ENCODE assay signal across 8 mouse cellular contexts in the genomic region with DNA sequence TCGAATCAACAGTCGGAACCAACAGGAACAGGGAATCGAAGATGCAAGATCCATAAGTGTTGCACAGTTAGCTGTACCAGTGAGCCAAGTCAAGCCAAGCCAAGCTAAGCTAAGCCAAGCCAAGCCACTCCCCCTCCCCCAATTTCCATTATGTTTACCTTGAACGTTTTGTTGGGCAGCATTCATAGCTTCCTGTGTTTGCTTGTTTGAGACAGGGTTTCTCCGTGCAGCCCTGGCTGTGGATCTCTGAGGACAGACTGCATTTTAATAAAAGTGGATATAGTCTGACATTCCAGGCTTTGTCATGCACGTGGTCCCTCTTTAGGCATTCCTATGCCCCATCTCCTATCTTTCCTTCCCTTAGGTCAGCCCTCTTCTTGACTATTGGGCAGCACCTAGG. TPM values are rescaled to one million over a fixed set of nuclear protein-coding genes. Genes with fewer than 3 reads are reported as not detected.
DNase-seq lines count a peak whose midpoint lies in the region; ATAC-seq and TF ChIP-seq lines count a peak whose summit lies in the region.

No protein-coding gene starts in this region.

- DNase-seq in kidney, adult 2 months: no peak
- DNase-seq in kidney, postnatal 10 days: no peak
- peak; percentile 57 for DNase-seq in NIH3T3 (ENCODE audit: low read depth)
- peak; percentile 20 for DNase-seq in forebrain, postnatal 0 days
- DNase-seq in adrenal gland, postnatal 14 days: no peak
- no peak for DNase-seq in kidney, adult 11 months

- peaks cover 9% of the 10 kb centered on the region; the same call in 1 of the 2 replicates for H3K4me1 ChIP-seq in kidney, adult 2 months (ENCODE audit: control insufficient read depth, insufficient read depth, low read length)
- H3K4me1 ChIP-seq in forebrain, postnatal 0 days (ENCODE audit: insufficient read depth): peaks cover 10% of the 10 kb centered on the region
- peaks cover 27% of the 10 kb centered on the region for H3K4me1 ChIP-seq in midbrain, embryonic 13.5 days (replicated peaks)

- no peaks in the 10 kb centered on the region for H3K9me3 ChIP-seq in forebrain, postnatal 0 days (ENCODE audit: low read length)
- no peaks in the 10 kb centered on the region for H3K9me3 ChIP-seq in midbrain, embryonic 13.5 days

- peak; percentile 8; the same call in 1 of the 2 replicates for ATAC-seq in forebrain, postnatal 0 days
- ATAC-seq in midbrain, embryonic 13.5 days: peak; percentile 32
- ATAC-seq in megakaryocyte-erythroid progenitor cell, adult 5-6 weeks (replicated peaks; ENCODE audit: low FRiP score, low TSS enrichment, poor library complexity, severe bottlenecking): no peak

- H3K4me3 ChIP-seq in kidney, adult 2 months (ENCODE audit: insufficient read depth, low read depth, low read length): peak overlapping the region; percentile 84
- H3K4me3 ChIP-seq in forebrain, postnatal 0 days (ENCODE audit: low read depth, low read length): peak overlapping the region; percentile 62
- peak overlapping the region; percentile 71 for H3K4me3 ChIP-seq in midbrain, embryonic 13.5 days (replicated peaks)

- H3K9ac ChIP-seq in forebrain, postnatal 0 days: peak overlapping the region; percentile 74
- peak overlapping the region; percentile 84 for H3K9ac ChIP-seq in midbrain, embryonic 13.5 days (replicated peaks)

- TF ChIP-seq CTCF in kidney, adult 2 months (conservative IDR thresholded peaks at IDR 0.05; ENCODE audit: insufficient read depth, insufficient read length, low read depth, low read length): no peak
- TF ChIP-seq CTCF in forebrain, postnatal 0 days (IDR thresholded peaks at IDR 0.05; ENCODE audit: low read depth): no peak

- H3K27me3 ChIP-seq in kidney, adult 2 months (replicated peaks; ENCODE audit: control insufficient read depth, insufficient read depth, low read length): no peaks in the 10 kb centered on the region
- no peaks in the 10 kb centered on the region for H3K27me3 ChIP-seq in forebrain, postnatal 0 days (ENCODE audit: insufficient read depth, low read length)
- H3K27me3 ChIP-seq in midbrain, embryonic 13.5 days: no peaks in the 10 kb centered on the region

- H3K4me2 ChIP-seq in forebrain, postnatal 0 days (ENCODE audit: low read depth): peak overlapping the region; percentile 70
- peak overlapping the region; percentile 74 for H3K4me2 ChIP-seq in midbrain, embryonic 13.5 days (replicated peaks)

- peak overlapping the region; percentile 70 for H3K27ac ChIP-seq in kidney, adult 2 months (ENCODE audit: insufficient read depth, low read depth, low read length)
- H3K27ac ChIP-seq in forebrain, postnatal 0 days (ENCODE audit: low read depth, low read length): peak overlapping the region; percentile 79
- peak overlapping the region; percentile 84 for H3K27ac ChIP-seq in midbrain, embryonic 13.5 days

- 53% methylated on average over 6 of the region's 6 CpGs for WGBS in kidney, adult 2 months
- 43% methylated on average over 6 of the region's 6 CpGs for WGBS in forebrain, postnatal 0 days
- 56% methylated on average over 6 of the region's 6 CpGs for WGBS in midbrain, embryonic 13.5 days

- H3K36me3 ChIP-seq in kidney, adult 2 months (ENCODE audit: control insufficient read depth, insufficient read depth, low read length): no peaks in the 10 kb centered on the region; the same call in 1 of the 2 replicates
- peaks cover 20% of the 10 kb centered on the region for H3K36me3 ChIP-seq in forebrain, postnatal 0 days (ENCODE audit: insufficient read depth)
- peaks cover 20% of the 10 kb centered on the region for H3K36me3 ChIP-seq in midbrain, embryonic 13.5 days

- no peak for TF ChIP-seq POLR2A in kidney, adult 2 months (IDR thresholded peaks at IDR 0.05; ENCODE audit: low read depth, low read length)

RNA-seq across cellular contexts. Expression of gene Cebpzos, which starts 0.5 kb away (rescaled TPM):
- polyA plus RNA-seq in kidney, adult 2 months (2012; rRNA removed): 17.9 and 26.7 TPM in 2 replicates
- 40.1 and 44.6 TPM in 2 replicates for total RNA-seq in forebrain, postnatal 0 days (2014; rRNA removed)
- polyA plus RNA-seq in forebrain, postnatal 0 days (2015; fragmentation: Nextera tagmentation; extraction: Ambion mirVana): 127 and 147 TPM in 2 replicates
- 123 and 128 TPM in 2 replicates for polyA plus RNA-seq in midbrain, embryonic 13.5 days (2015; fragmentation: Nextera tagmentation; extraction: Ambion mirVana)
- 33.7 and 46.9 TPM in 2 replicates for total RNA-seq in megakaryocyte-erythroid progenitor cell, adult 5-6 weeks (2014; fragmentation: Nextera tagmentation)
- total RNA-seq in megakaryocyte-erythroid progenitor cell, adult 5-6 weeks (2017): 52.9 and 97.9 TPM in 2 replicates
- 30.7 and 37.6 TPM in 2 replicates for total RNA-seq in adrenal gland, postnatal 14 days (2021)

RNA-seq across cellular contexts. Expression of gene Sult6b1, which starts 9.0 kb away (rescaled TPM):
- polyA plus RNA-seq in kidney, adult 2 months (2012; rRNA removed): not detected in 2 replicates
- total RNA-seq in forebrain, postnatal 0 days (2014; rRNA removed): not detected in 2 replicates
- not detected in 2 replicates for polyA plus RNA-seq in forebrain, postnatal 0 days (2015; fragmentation: Nextera tagmentation; extraction: Ambion mirVana)
- polyA plus RNA-seq in midbrain, embryonic 13.5 days (2015; fragmentation: Nextera tagmentation; extraction: Ambion mirVana): 0.28 TPM in 1 of 2 replicates, not detected in the other
- not detected in 2 replicates for total RNA-seq in megakaryocyte-erythroid progenitor cell, adult 5-6 weeks (2014; fragmentation: Nextera tagmentation)
- total RNA-seq in megakaryocyte-erythroid progenitor cell, adult 5-6 weeks (2017): not detected in 2 replicates
- total RNA-seq in adrenal gland, postnatal 14 days (2021): not detected in 2 replicates

RNA-seq across cellular contexts. Expression of gene Cebpz, which starts 21.1 kb away (rescaled TPM):
- polyA plus RNA-seq in kidney, adult 2 months (2012; rRNA removed): 3.1 and 6.8 TPM in 2 replicates
- total RNA-seq in forebrain, postnatal 0 days (2014; rRNA removed): 31.9 and 32.2 TPM in 2 replicates
- polyA plus RNA-seq in forebrain, postnatal 0 days (2015; fragmentation: Nextera tagmentation; extraction: Ambion mirVana): 49.8 and 50.0 TPM in 2 replicates
- 58.6 and 68.4 TPM in 2 replicates for polyA plus RNA-seq in midbrain, embryonic 13.5 days (2015; fragmentation: Nextera tagmentation; extraction: Ambion mirVana)
- total RNA-seq in megakaryocyte-erythroid progenitor cell, adult 5-6 weeks (2014; fragmentation: Nextera tagmentation): 62.6 and 67.9 TPM in 2 replicates
- 258 and 277 TPM in 2 replicates for total RNA-seq in megakaryocyte-erythroid progenitor cell, adult 5-6 weeks (2017)
- total RNA-seq in adrenal gland, postnatal 14 days (2021): 45.6 and 52.3 TPM in 2 replicates

RNA-seq across cellular contexts. Expression of gene Ndufaf7, which starts 21.2 kb away (rescaled TPM):
- 16.7 and 20.8 TPM in 2 replicates for polyA plus RNA-seq in kidney, adult 2 months (2012; rRNA removed)
- 32.5 and 32.7 TPM in 2 replicates for total RNA-seq in forebrain, postnatal 0 days (2014; rRNA removed)
- 49.9 and 66.4 TPM in 2 replicates for polyA plus RNA-seq in forebrain, postnatal 0 days (2015; fragmentation: Nextera tagmentation; extraction: Ambion mirVana)
- polyA plus RNA-seq in midbrain, embryonic 13.5 days (2015; fragmentation: Nextera tagmentation; extraction: Ambion mirVana): 52.6 and 61.6 TPM in 2 replicates
- 61.8 and 78.8 TPM in 2 replicates for total RNA-seq in megakaryocyte-erythroid progenitor cell, adult 5-6 weeks (2014; fragmentation: Nextera tagmentation)
- 56.8 and 62.7 TPM in 2 replicates for total RNA-seq in megakaryocyte-erythroid progenitor cell, adult 5-6 weeks (2017)
- total RNA-seq in adrenal gland, postnatal 14 days (2021): 41.8 and 45.7 TPM in 2 replicates

RNA-seq across cellular contexts. Expression of gene Eif2ak2, which starts 33.4 kb away (rescaled TPM):
- polyA plus RNA-seq in kidney, adult 2 months (2012; rRNA removed): 5.6 and 5.9 TPM in 2 replicates
- total RNA-seq in forebrain, postnatal 0 days (2014; rRNA removed): 2.8 and 5.4 TPM in 2 replicates
- 1.7 and 3.6 TPM in 2 replicates for polyA plus RNA-seq in forebrain, postnatal 0 days (2015; fragmentation: Nextera tagmentation; extraction: Ambion mirVana)
- 3.0 and 3.4 TPM in 2 replicates for polyA plus RNA-seq in midbrain, embryonic 13.5 days (2015; fragmentation: Nextera tagmentation; extraction: Ambion mirVana)
- total RNA-seq in megakaryocyte-erythroid progenitor cell, adult 5-6 weeks (2014; fragmentation: Nextera tagmentation): 30.1 and 37.5 TPM in 2 replicates
- total RNA-seq in megakaryocyte-erythroid progenitor cell, adult 5-6 weeks (2017): 54.7 and 66.3 TPM in 2 replicates
- 20.6 and 23.3 TPM in 2 replicates for total RNA-seq in adrenal gland, postnatal 14 days (2021)

Comparison
In these comparisons a context has a peak if more than half of its experiments do, and no peak if none do; other contexts are left out.
1. DNase-seq: peak in NIH3T3 (single experiment) and forebrain, postnatal 0 days (single experiment); none in kidney, adult 2 months (single experiment), kidney, postnatal 10 days (single experiment), adrenal gland, postnatal 14 days (single experiment) and kidney, adult 11 months (single experiment).
2. Peak in every context shown above with its lines, with median percentiles within 50 percentile points of each other: H3K27ac ChIP-seq and H3K4me3 ChIP-seq.